Mouse (Mus musculus): ENCODE measurements around the gene Cdkal1. TPM values are rescaled to one million over a fixed set of nuclear protein-coding genes. Genes with fewer than 3 reads are reported as not detected.

Cdkal1 gene
- total RNA-seq, 2 experiments from 2014 or later = 9.2 to 13.0 TPM

- ATAC-seq (replicated peaks; ENCODE audit: low FRiP score, poor library complexity, severe bottlenecking) = no peak
Observed at GRCm38 (mm10) chr13:29819147-29819546, 36.3 kb downstream of the Cdkal1 start.

GRCm38 (mm10) chr13:29818314-29818713, 37.2 kb downstream of the Cdkal1 start:
- ATAC-seq (replicated peaks; ENCODE audit: low FRiP score, poor library complexity, severe bottlenecking) = no peak

GRCm38 (mm10) chr13:29810780-29811179, 44.7 kb downstream of the Cdkal1 start:
- ATAC-seq (replicated peaks; ENCODE audit: low FRiP score, poor library complexity, severe bottlenecking) = no peak

- ATAC-seq (replicated peaks; ENCODE audit: low FRiP score, poor library complexity, severe bottlenecking) = no peak
Observed at GRCm38 (mm10) chr13:29808383-29808782, 47.1 kb downstream of the Cdkal1 start.

GRCm38 (mm10) chr13:29807930-29808329, 47.5 kb downstream of the Cdkal1 start:
- no peak for ATAC-seq (replicated peaks; ENCODE audit: low FRiP score, poor library complexity, severe bottlenecking)

DNA sequence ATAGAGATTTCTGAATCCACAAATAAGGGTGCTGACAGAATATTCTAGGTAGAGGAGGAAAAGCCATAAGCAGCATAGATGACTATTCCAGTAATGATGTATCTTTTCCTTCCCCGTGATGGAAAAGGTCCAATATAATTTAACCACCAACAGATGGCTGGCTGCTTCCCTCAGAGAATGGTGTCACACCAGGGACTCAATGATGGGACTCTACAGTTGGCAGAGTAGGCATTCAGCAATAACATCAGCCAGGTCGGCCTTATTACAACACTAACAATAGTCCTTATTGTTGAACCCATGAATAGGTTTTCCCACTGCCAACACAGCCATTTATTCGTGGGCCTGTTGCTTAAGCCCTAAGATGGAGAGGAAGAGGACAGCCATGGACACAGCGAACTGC, 48.6 kb downstream of the Cdkal1 start:
- no peak for ATAC-seq (replicated peaks; ENCODE audit: low FRiP score, poor library complexity, severe bottlenecking)

DNA sequence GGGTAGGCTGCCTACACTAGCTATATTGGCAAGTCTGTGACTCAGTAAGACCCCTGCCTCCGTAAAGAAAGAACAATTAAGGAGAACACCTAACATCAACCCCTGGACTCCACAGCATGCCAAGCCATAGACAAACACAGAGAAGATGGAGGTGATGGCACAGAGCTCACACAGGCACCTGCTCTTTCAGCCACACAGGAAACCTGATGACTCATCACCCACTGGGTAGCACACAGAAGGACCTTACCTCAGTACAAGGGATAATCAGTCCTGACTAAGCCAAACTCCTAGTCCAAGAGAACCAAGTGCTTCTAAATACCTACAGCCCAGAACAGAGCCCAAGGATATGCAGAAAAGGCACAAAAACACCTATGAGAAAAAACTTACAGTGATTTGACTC, 50.2 kb downstream of the Cdkal1 start:
- no peak for ATAC-seq (replicated peaks; ENCODE audit: low FRiP score, poor library complexity, severe bottlenecking)

- no peak for ATAC-seq (replicated peaks; ENCODE audit: low FRiP score, poor library complexity, severe bottlenecking)
Observed at GRCm38 (mm10) chr13:29804034-29804433, 51.4 kb downstream of the Cdkal1 start.

DNA sequence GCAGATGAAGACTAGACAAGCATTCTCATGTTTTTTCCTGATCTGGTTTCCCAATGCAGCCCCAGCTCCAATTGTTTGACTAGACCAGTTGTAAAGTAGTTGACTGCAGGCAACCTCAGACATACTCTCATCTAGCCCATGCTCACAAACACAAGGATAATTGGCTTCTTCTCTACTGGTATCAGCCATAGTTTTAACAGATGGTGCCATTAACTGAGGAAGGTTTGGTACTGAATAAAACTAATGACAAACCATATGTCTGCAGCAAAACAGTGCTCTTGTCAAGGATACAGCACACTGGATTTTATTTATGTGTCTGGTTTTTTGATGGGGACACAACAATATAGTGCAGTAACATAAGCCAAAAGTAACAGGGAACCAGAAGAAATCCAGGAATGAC, 52.8 kb downstream of the Cdkal1 start:
- no peak for ATAC-seq (replicated peaks; ENCODE audit: low FRiP score, poor library complexity, severe bottlenecking)

DNA sequence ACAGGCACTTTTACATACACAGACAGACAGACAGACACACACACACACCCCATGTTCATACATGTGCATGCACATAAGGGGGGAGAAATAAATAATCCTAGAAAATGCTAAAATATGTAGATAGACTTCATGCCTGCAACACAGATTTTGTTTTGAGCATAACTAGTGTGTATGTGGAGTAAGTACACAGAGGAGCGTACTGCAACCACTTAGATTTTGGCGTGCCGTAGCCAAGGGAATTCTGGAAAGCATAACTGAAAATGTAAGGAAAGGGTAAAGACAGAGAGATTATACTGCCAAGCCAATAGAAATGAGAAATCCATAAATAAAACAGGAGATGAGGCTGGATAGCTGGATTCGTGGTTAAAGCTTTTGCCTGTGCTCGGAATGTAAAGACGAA, 55.4 kb downstream of the Cdkal1 start:
- ATAC-seq (replicated peaks; ENCODE audit: low FRiP score, poor library complexity, severe bottlenecking) = no peak

DNA sequence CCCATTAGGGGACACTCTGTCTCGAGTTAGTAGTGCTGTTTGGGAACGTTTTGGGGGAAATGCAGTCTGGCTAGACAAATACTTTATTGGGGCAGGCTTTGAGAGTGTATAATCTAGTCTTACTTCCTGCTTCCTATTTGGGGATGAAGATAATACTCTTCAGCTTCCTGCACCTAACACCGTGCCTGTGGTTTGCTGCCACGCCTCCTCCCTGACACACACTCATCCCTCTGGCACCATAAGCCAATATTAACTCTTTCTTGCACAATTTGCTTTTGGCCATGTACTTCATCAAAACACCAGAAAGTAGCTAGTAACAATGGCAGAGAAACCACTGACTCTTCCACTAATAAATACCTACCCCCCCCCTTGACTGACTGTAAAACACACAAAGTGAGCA, 63.4 kb downstream of the Cdkal1 start:
- no peak for ATAC-seq (replicated peaks; ENCODE audit: low FRiP score, poor library complexity, severe bottlenecking)

DNA sequence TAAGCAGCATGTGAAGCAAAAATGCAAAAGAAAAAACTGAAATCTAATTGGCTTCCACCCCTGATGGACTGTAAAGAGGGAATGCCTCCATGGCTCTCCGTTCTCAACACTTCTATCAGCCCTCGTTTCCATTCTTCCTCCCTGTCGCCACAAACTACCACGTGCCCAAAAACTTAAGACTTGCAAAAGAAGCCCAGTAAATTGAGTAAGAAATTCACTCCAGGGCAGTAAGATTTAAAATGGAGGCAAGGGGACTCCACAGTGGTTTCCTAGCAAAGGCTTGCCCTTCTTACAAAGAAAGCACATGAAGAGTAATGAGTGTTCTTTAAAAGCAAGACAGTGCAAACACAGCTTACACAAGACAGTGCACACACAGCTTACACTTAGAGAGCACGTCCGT, 64.0 kb downstream of the Cdkal1 start:
- ATAC-seq (replicated peaks; ENCODE audit: low FRiP score, poor library complexity, severe bottlenecking) = no peak

GRCm38 (mm10) chr13:29786984-29787383, 68.5 kb downstream of the Cdkal1 start:
- no peak for ATAC-seq (replicated peaks; ENCODE audit: low FRiP score, poor library complexity, severe bottlenecking)

- no peak for ATAC-seq (replicated peaks; ENCODE audit: low FRiP score, poor library complexity, severe bottlenecking)
Observed at GRCm38 (mm10) chr13:29784894-29785293, 70.6 kb downstream of the Cdkal1 start.

- no peak for ATAC-seq (replicated peaks; ENCODE audit: low FRiP score, poor library complexity, severe bottlenecking)
Observed at GRCm38 (mm10) chr13:29781332-29781731, 74.1 kb downstream of the Cdkal1 start.

DNA sequence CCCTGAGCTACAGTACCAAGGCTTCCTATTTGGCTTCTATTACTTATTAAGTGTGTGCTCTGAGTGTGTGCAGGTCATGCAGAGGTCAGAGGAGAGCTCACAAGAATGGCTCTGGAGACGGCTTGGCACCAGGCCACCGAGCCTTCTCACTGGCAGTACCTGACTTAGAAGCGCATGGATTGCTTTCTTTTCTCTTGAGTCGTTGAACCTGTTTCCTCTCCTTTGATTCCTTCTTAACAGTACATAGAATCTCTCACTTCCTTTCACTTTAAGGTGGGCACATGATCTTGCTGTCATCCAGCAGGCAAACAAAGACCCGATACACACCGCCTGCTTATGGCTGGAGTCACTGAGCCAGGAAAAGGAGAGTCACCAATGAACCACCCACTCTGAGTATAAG, 74.8 kb downstream of the Cdkal1 start:
- no peak for ATAC-seq (replicated peaks; ENCODE audit: low FRiP score, poor library complexity, severe bottlenecking)

GRCm38 (mm10) chr13:29779519-29779918, 76.0 kb downstream of the Cdkal1 start:
- ATAC-seq (replicated peaks; ENCODE audit: low FRiP score, poor library complexity, severe bottlenecking) = no peak

DNA sequence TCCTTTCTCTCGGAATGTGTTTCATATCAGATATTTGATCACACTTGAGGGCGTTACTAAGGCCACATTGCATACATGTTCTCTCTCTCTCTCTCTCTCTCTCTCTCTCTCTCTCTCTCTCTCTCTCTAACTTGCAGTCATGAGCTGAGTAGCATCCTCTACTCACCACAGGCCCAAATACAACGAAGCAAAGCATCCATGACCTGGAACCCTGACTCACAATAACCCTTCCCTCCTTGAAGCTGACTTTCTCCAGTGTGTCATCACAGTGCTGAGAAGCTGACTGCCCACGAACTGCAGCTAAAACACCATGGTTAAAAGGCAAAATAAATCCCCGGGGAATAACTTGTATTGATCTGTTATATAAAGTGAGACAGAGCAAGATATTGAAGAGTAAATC, 76.4 kb downstream of the Cdkal1 start:
- ATAC-seq (replicated peaks; ENCODE audit: low FRiP score, poor library complexity, severe bottlenecking) = no peak

GRCm38 (mm10) chr13:29778124-29778523, 77.3 kb downstream of the Cdkal1 start:
- ATAC-seq (replicated peaks; ENCODE audit: low FRiP score, poor library complexity, severe bottlenecking) = no peak

- no peak for ATAC-seq (replicated peaks; ENCODE audit: low FRiP score, poor library complexity, severe bottlenecking)
Observed at GRCm38 (mm10) chr13:29777225-29777624, 78.2 kb downstream of the Cdkal1 start.

DNA sequence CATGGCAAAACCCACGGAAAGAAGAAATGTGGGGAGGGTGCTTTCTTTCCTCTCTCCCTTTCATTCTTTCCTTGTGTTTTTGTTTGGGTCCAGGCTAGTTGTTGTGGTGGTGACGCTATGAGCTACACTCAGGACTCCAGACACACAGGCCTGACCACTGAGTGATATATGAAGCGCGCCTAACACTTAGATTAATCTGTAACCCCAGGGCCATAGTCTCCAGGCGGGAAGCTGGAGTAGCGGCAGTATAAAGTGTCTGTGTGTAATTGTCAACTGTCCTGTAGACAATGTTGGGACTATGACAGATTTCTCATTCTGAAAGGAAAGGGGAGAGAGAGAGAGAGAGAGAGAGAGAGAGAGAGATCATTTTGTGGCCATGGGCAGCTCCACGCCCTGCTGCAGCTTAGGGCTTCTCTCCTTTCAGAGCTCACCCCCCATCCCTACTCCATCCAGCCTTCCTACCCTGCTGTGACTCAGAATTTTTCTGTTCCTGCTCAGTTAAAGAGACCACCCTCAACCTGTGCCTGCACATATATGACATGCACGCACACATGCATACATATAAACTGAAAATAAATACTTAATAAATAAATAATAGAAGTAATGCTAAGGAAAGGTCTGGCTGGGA, 79.8 kb downstream of the Cdkal1 start:
- no peak for ATAC-seq (replicated peaks; ENCODE audit: low FRiP score, poor library complexity, severe bottlenecking)

GRCm38 (mm10) chr13:29773563-29773962, 81.9 kb downstream of the Cdkal1 start:
- ATAC-seq (replicated peaks; ENCODE audit: low FRiP score, poor library complexity, severe bottlenecking) = no peak

All from erythroid progenitor cell, adult 5-6 weeks (primary cell).